16 mouse cellular contexts compared by ENCODE assay signal in genomic region chr11:90489166-90489565, GRCm38 (mm10).
"Had no signal": no experiment of that assay in that cellular context is flagged by ENCODE, and none has a peak within 500 bp of the region (broad histone marks: within the 10 kb centered on the region; RNA-seq: fewer than 3 reads in every experiment).

No protein-coding gene starts in this region.

- H3K27me3 ChIP-seq: neural tube, embryonic 13.5 days; neural tube, embryonic 15.5 days; stomach, embryonic 15.5 days had no signal

- H3K4me3 ChIP-seq: neural tube, embryonic 13.5 days; neural tube, embryonic 15.5 days; stomach, embryonic 15.5 days had no signal

- H3K36me3 ChIP-seq: stomach, embryonic 15.5 days had no signal

- H3K27ac ChIP-seq: neural tube, embryonic 13.5 days; neural tube, embryonic 15.5 days; stomach, embryonic 15.5 days; stomach, postnatal 0 days had no signal

- H3K9me3 ChIP-seq: neural tube, embryonic 13.5 days; neural tube, embryonic 15.5 days; stomach, embryonic 15.5 days had no signal

- H3K4me1 ChIP-seq: stomach, embryonic 15.5 days had no signal

- DNase-seq: retina, postnatal 1 day; right cerebral cortex, adult 18-20 months; right cerebral cortex, postnatal 14 days; right cerebral cortex, postnatal 25 days; right cerebral cortex, postnatal 4 days; spleen, adult 18-20 months; thymus, adult 18-20 months; thymus, adult 2 months; thymus, postnatal 14 days; thymus, postnatal 25 days; thymus, postnatal 36 days; thymus, postnatal 4 days had no signal
